Mouse (Mus musculus): Measurements from ENCODE around the gene Olfr1416. TPM values are rescaled to one million over a fixed set of nuclear protein-coding genes. Genes with fewer than 3 reads are reported as not detected.
A peak's percentile ranks its signal among the peaks of the same experiment; 100 is the strongest.
"Not testable (repeated sequence)": the region's sequence is repeated elsewhere in the genome, so short reads cannot be mapped to it uniquely, and the experiment has no call there.

The Olfr1416 gene
- not detected in 2 replicates for polyA plus RNA-seq (2012)

DNA sequence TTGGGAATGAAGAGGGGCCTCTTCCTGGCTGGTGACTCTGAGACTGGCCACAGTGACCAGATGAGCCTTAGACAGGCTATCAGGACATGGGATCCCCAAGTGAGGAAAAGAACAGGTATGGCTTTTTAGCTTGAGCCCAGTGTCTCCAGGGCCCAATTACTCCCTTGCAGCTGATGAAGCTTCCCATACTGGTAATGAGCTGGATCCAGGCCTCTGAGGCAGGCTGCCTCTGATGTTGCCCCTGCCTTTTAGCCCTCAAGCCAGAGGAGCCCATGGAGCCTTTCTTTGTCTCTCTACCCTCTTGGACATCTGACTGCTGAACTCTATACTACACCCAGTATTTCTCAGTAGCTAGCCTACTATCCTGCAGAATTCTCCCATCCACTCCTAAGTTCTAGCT is at the start of gene Olfr1416:
Olfr1416 (minus strand) TSS at position 101 of the 400 bp plus-strand sequence.
- Histone ChIP-seq H3K4me3 (replicated peaks) (no peak within 1 kb of the TSS), H3K9me3 (ENCODE audit: control insufficient read depth, low read length) (peaks cover 16% of the 10 kb centered on the region), H3K4me1 (ENCODE audit: control insufficient read depth) (no peaks in the 10 kb centered on the region), H3K27me3 (ENCODE audit: control insufficient read depth) (no peaks in the 10 kb centered on the region), H3K36me3 (ENCODE audit: control insufficient read depth) (no peaks in the 10 kb centered on the region)
- TF ChIP-seq GATA1 (IDR thresholded peaks at IDR 0.05; ENCODE audit: low read length) (no peak), TAL1 (IDR thresholded peaks at IDR 0.05; ENCODE audit: low read length) (no peak)

GRCm38 (mm10) chr1:92523764-92524163 is 38.9 kb upstream of the Olfr1416 start:
- Histone ChIP-seq H3K36me3 (ENCODE audit: control insufficient read depth) (no peaks in the 10 kb centered on the region), H3K4me3 (replicated peaks) (no peak overlapping the region), H3K9me3 (ENCODE audit: control insufficient read depth, low read length) (no peaks in the 10 kb centered on the region), H3K4me1 (ENCODE audit: control insufficient read depth) (no peaks in the 10 kb centered on the region), H3K27me3 (ENCODE audit: control insufficient read depth) (no peaks in the 10 kb centered on the region)
- TF ChIP-seq TAL1 (IDR thresholded peaks at IDR 0.05; ENCODE audit: low read length) (no peak), GATA1 (IDR thresholded peaks at IDR 0.05; ENCODE audit: low read length) (no peak)

DNA sequence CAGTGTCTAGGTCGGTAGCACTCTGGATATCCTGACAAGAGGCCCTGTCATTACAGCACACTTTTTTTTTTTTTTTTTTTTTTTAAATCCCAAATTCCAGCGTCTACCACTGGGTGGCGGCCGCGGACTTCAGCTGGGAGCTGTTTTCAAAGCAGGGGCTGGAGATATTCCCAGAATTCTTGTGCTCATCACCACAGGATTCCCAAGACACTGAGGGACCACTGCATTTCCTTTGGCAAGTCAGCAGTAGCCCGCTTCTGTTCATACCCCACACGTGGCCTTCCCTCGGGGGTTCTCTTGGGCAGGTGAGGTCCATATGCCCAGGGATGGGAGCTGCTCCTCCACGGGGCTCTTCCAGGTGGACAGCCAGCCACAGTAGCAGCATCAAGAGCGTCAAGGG is 36.5 kb upstream of the Olfr1416 start:
- no peaks in the 10 kb centered on the region for H3K36me3 ChIP-seq (ENCODE audit: control insufficient read depth)
- no peak overlapping the region for H3K4me3 ChIP-seq (replicated peaks)
- H3K4me1 ChIP-seq (ENCODE audit: control insufficient read depth), result no peaks in the 10 kb centered on the region
- no peaks in the 10 kb centered on the region for H3K27me3 ChIP-seq (ENCODE audit: control insufficient read depth)
- H3K9me3 ChIP-seq (ENCODE audit: control insufficient read depth, low read length), result no peaks in the 10 kb centered on the region
- no peak for TF ChIP-seq GATA1 (IDR thresholded peaks at IDR 0.05; ENCODE audit: low read length)
- TF ChIP-seq TAL1 (IDR thresholded peaks at IDR 0.05; ENCODE audit: low read length), result no peak

- H3K4me3 ChIP-seq (replicated peaks), result no peak overlapping the region
- H3K9me3 ChIP-seq (ENCODE audit: control insufficient read depth, low read length), result no peaks in the 10 kb centered on the region
- TF ChIP-seq GATA1 (IDR thresholded peaks at IDR 0.05; ENCODE audit: low read length) (no peak), TAL1 (IDR thresholded peaks at IDR 0.05; ENCODE audit: low read length) (no peak)
Measured at GRCm38 (mm10) chr1:92519046-92519445, 34.1 kb upstream of the Olfr1416 start.

GRCm38 (mm10) chr1:92518561-92518960 is 33.6 kb upstream of the Olfr1416 start, which contains the start of gene Olfr1414:
Gene Olfr1414 (minus strand): TSS chr1:92518661.
- H3K27me3 ChIP-seq (ENCODE audit: control insufficient read depth), result no peaks in the 10 kb centered on the region

More at GRCm38 (mm10) chr1:92519046-92519445, 34.1 kb upstream of the Olfr1416 start:
- Histone ChIP-seq H3K27me3 (ENCODE audit: control insufficient read depth) (no peaks in the 10 kb centered on the region), H3K4me1 (ENCODE audit: control insufficient read depth) (no peaks in the 10 kb centered on the region), H3K36me3 (ENCODE audit: control insufficient read depth) (no peaks in the 10 kb centered on the region)

GRCm38 (mm10) chr1:92515390-92515789 is 30.5 kb upstream of the Olfr1416 start:
- TF ChIP-seq GATA1 (IDR thresholded peaks at IDR 0.05; ENCODE audit: low read length), result no peak
- TF ChIP-seq TAL1 (IDR thresholded peaks at IDR 0.05; ENCODE audit: low read length), result no peak
- Histone ChIP-seq H3K36me3 (ENCODE audit: control insufficient read depth) (no peaks in the 10 kb centered on the region), H3K9me3 (ENCODE audit: control insufficient read depth, low read length) (no peaks in the 10 kb centered on the region), H3K4me3 (replicated peaks) (no peak overlapping the region), H3K27me3 (ENCODE audit: control insufficient read depth) (no peaks in the 10 kb centered on the region), H3K4me1 (ENCODE audit: control insufficient read depth) (no peaks in the 10 kb centered on the region)

More at GRCm38 (mm10) chr1:92518561-92518960, 33.6 kb upstream of the Olfr1416 start, which contains the start of gene Olfr1414:
- TF ChIP-seq TAL1 (IDR thresholded peaks at IDR 0.05; ENCODE audit: low read length) (no peak), GATA1 (IDR thresholded peaks at IDR 0.05; ENCODE audit: low read length) (no peak)
- H3K4me3 ChIP-seq (replicated peaks), result no peak within 1 kb of the TSS
- no peaks in the 10 kb centered on the region for H3K4me1 ChIP-seq (ENCODE audit: control insufficient read depth)
- no peaks in the 10 kb centered on the region for H3K9me3 ChIP-seq (ENCODE audit: control insufficient read depth, low read length)
- no peaks in the 10 kb centered on the region for H3K36me3 ChIP-seq (ENCODE audit: control insufficient read depth)

GRCm38 (mm10) chr1:92511646-92512045 is 26.7 kb upstream of the Olfr1416 start:
- H3K27me3 ChIP-seq (ENCODE audit: control insufficient read depth), result not testable (repeated sequence)

DNA sequence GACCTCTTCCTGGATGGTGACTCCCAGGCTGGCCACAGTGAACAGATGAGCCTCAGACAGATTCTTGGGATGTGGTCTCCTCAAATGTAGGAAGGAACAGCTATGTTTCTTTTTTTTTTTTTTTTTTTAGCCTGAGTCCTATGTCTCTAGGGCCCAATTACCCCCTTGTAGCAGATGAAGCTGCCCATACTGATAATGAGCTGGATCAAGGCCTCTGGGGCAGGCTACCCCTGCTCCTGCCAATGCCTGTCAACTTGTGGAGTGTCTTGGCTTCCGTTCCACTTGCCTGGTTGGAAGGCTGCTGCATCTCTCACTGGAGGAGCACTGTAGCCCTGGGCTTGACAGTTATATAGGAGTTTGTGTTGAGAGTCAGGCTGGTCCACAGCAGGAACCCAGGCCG is 11.1 kb upstream of the Olfr1416 start, which contains the start of gene Olfr1415:
Olfr1415 (minus strand) TSS at position 101 of the 400 bp plus-strand sequence.
- Histone ChIP-seq H3K4me1 (ENCODE audit: control insufficient read depth) (no peaks in the 10 kb centered on the region), H3K4me3 (replicated peaks) (no peak within 1 kb of the TSS), H3K36me3 (ENCODE audit: control insufficient read depth) (no peaks in the 10 kb centered on the region), H3K27me3 (ENCODE audit: control insufficient read depth) (no peaks in the 10 kb centered on the region), H3K9me3 (ENCODE audit: control insufficient read depth, low read length) (no peaks in the 10 kb centered on the region)
- no peak for TF ChIP-seq GATA1 (IDR thresholded peaks at IDR 0.05; ENCODE audit: low read length)
- TF ChIP-seq TAL1 (IDR thresholded peaks at IDR 0.05; ENCODE audit: low read length), result no peak

More at GRCm38 (mm10) chr1:92511646-92512045, 26.7 kb upstream of the Olfr1416 start:
- not testable (repeated sequence) for H3K4me1 ChIP-seq (ENCODE audit: control insufficient read depth); H3K4me3 ChIP-seq (replicated peaks); H3K36me3 ChIP-seq (ENCODE audit: control insufficient read depth); H3K9me3 ChIP-seq (ENCODE audit: control insufficient read depth, low read length)

DNA sequence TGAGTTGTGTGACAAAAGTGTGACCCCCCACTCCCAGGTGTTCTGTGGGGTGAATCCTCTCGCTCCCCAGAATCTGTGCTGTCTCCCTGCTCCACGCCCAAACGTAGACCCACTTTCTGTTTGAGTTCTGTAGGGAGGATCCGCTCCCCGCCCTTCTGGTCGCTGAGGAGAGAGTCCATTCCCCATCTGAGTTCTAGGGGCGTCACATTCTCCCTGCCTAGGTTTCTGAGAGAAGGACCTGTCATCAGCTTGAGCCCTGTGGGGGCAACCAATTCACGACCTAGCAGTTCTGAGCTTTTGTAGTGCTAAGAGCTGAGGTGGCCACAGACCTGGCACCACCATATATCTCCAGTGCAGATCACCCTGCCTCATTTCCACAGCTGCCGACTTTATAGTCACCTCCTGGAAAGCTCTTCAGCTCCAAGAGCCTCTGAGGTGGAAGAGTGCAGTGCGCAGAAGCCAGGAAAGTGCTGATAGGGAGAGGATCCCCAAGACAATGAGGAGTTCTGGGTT is 10.8 kb downstream of the Olfr1416 start:
- Histone ChIP-seq H3K4me3 (replicated peaks) (peak overlapping the region; percentile 97), H3K4me1 (ENCODE audit: control insufficient read depth) (peaks cover 26% of the 10 kb centered on the region), H3K36me3 (ENCODE audit: control insufficient read depth) (peaks cover 23% of the 10 kb centered on the region), H3K9me3 (ENCODE audit: control insufficient read depth, low read length) (no peaks in the 10 kb centered on the region), H3K27me3 (ENCODE audit: control insufficient read depth) (peaks cover 8% of the 10 kb centered on the region)
- TF ChIP-seq GATA1 (IDR thresholded peaks at IDR 0.05; ENCODE audit: low read length) (no peak), TAL1 (IDR thresholded peaks at IDR 0.05; ENCODE audit: low read length) (no peak)
